Mouse (Mus musculus): ENCODE data around the gene Mon2.
"Not testable (repeated sequence)": the region's sequence is repeated elsewhere in the genome, so short reads cannot be mapped to it uniquely, and the experiment has no call there.

Gene Mon2

GRCm38 (mm10) chr10:122990606-122991005 is 85.7 kb downstream of the Mon2 start:
- no peak for DNase-seq

DNA sequence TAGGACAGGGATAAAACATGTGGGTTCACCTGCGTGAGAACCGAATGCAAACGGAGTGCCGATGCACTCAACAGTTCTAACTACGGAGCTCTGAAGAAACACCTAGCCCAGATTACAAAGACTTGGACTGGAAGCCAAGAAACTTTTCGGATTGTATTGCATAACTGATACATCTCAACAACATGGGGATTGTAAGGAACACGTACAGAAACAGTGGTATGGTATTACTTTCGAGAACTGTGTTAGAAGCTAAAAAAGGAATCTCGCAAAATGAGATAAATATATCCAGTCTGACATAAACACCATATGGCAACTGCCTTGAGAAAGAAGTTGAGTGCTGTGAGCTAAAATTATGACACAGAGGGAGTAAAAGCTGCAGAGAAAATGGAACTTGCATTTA is 86.4 kb downstream of the Mon2 start:
- DNase-seq = no peak

- no peak for DNase-seq
Measured at GRCm38 (mm10) chr10:122988372-122988771, 87.9 kb downstream of the Mon2 start.

- peak; percentile 63 to 66 for DNase-seq
Measured at GRCm38 (mm10) chr10:122987671-122988128, 88.6 kb downstream of the Mon2 start.

DNA sequence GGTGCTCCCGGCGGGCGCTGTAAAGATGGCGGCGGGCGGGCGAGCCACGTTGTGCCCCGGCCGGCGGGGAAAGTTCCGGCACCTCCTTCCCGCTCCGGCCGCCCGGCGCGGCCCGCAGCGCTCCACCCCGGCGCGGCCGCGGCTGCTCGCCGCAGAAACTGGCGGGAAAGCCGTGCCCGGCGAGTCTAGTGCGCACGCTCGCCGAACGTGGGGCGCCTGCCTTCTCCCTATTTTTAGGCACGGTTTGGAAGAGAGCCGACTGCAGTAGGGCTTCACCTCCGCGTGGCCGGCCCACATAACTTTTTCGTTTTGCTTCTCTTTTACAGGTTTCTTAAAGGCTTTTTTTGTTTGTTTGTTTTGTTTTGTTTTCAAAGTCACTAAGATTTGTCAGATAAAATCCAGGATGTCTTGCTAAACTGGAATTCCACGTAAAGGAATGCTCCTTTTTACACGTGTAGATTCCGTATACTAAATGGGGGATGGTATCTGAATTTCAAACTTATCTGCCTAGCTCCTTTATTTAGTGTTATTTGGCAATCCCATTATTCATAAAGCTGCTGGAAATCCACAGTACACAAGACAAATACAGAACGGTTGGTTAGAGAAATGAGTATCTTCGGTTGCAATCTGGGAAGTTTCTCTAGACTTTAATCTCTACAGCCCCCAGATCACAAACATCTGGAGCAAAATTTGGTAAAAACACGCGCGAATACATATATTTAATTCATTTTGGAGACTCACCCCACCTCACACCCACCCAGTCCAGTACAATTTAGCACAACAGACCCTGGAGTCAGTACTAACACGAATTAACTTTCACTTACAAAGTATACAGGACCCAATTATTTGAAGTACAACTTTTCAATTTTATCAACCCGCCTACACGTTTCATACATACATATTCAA is 89.7 kb downstream of the Mon2 start:
- DNase-seq = peak; percentile 84 to 86

DNA sequence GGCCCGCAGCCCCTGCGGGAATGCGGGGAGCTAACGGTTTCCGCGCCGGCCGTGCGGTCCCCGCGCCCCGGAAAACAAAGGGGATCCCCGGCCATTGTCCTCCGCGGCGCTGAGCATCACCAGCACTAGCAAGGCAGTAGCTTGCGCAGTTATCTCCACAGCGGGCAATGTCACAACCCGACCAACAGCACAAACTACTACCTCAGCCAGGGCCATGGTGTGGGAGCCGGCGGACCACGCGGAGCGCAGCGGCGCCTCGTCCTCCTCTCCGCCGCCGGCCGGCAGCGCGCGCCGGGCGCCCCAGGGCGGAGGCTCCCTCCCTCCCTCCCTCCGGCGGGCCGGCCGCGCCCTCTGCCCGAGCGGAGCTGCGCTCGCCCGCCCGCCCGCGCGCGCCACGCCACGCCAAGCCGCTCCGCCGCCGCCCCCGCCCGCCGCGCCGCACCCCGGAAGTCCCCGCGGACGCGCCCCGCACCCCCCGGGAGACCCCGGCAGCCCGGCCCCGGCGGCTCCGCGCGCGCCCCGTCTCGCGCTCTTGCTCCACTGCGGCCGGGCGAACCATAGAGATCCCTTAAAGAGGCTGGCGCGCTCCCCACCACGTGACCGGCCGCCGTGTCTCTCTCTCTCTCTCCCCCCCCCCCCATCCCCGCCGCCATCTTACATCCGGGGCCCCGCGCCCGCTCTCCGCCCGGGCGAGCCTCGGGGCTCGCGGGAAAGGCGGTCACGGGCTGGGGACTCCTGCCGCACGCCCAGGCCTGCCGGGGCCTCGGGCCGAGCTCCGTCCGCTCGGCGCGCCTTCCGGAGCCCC is 90.6 kb downstream of the Mon2 start:
- DNase-seq = peak; percentile 93 to 95

GRCm38 (mm10) chr10:122985252-122985514 is 91.1 kb downstream of the Mon2 start:
- peak in 1 of 2 experiments; percentile 76 for DNase-seq

DNA sequence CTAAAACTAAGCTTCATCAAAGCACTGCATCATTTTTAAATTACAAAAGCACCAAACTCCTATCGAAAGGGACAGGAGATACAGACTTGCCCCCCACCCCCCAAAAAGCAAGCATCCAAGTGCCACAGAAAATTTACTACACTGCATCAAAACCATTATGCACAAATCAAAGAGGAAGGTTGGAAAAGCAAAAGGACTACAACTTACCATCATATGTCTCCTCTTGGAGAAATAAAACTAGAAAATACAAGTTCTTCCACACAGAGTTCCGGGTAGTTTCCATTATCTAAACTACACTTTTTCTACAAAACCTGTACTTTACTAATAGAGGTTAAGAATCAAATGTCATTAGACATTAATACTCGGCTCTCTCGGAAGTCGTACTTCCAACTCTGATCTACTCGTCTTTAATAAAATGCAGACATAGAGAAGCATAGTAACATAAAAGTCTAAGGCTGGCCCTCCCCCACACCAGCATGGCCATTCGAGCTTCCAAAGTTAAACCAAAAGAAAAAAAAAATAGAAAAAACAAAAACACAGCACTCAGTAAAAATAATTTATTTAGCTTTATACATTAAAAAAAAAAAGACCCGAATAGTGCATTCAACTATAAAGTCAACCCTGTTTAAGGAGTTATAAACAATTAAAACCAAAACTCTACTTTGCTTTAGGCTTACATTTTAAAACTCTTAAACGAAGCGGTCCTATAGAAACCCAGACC is 91.6 kb downstream of the Mon2 start:
- no peak for DNase-seq

- no peak for DNase-seq
Measured at GRCm38 (mm10) chr10:122983579-122984530, 92.5 kb downstream of the Mon2 start.

DNA sequence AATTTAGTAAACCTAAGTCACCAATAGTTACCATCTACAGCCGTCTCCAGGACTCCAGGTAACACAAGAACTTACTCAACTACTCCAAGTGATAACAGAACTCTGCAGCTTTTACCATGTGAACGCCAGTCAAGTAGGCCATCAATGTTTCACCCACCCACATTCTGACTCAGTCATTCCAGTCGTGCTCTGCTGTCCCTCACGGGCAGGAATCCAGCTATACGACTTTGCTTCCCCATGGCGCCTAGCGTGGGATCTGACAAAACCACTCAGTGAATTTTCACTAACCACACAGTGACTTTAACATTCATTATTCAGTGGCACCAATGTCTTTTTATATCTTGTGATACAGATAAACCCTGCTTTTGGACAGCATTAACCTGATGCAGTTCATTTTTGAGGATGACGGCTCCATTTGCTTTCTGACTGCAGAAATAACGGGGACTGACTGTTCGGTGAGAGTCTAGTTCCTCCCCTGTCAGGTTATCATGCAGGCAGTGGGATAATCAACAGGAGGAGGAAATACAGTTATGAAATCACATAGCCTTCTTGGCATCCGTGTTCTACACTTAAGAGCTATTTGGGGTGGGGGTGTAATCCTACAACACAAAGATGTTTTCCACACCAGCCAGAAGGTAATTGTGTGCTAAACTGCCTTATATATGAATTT is 93.3 kb downstream of the Mon2 start:
- DNase-seq = peak; percentile 44 to 53

- DNase-seq = no peak
Measured at GRCm38 (mm10) chr10:122980123-122980522, 96.2 kb downstream of the Mon2 start.

- no peak for DNase-seq
Measured at GRCm38 (mm10) chr10:122979356-122979755, 96.9 kb downstream of the Mon2 start.

GRCm38 (mm10) chr10:122976038-122976437 is 100.3 kb downstream of the Mon2 start:
- DNase-seq = no peak

GRCm38 (mm10) chr10:122973241-122973640 is 103.1 kb downstream of the Mon2 start:
- no peak for DNase-seq

- no peak for DNase-seq
Measured at GRCm38 (mm10) chr10:122970188-122970587, 106.1 kb downstream of the Mon2 start.

- no peak for DNase-seq
Measured at GRCm38 (mm10) chr10:122966421-122966820, 109.9 kb downstream of the Mon2 start.

DNA sequence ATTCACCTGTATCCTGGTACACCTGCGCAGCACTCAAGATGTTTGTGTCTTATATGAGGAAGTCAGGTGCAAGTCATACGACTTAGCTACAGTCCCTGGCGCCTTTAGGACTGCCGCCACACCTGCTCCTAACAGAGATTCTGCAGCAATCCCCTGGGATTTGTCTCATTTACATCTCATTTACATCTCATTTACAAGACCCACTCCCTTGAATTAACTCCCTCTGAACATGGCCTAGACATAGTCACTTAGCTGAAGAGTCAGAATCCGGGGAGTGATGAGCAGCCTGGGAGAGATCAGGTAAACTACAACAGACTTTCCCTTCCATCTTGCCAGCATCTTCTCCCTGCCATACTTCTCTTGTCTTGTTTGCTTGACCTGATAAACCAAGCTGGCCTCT is 110.7 kb downstream of the Mon2 start:
- not testable (repeated sequence) for DNase-seq

GRCm38 (mm10) chr10:122964241-122964636 is 112.1 kb downstream of the Mon2 start:
- DNase-seq = no peak

- peak; percentile 55 to 62 for DNase-seq
Measured at GRCm38 (mm10) chr10:122963463-122964240, 112.7 kb downstream of the Mon2 start.

DNA sequence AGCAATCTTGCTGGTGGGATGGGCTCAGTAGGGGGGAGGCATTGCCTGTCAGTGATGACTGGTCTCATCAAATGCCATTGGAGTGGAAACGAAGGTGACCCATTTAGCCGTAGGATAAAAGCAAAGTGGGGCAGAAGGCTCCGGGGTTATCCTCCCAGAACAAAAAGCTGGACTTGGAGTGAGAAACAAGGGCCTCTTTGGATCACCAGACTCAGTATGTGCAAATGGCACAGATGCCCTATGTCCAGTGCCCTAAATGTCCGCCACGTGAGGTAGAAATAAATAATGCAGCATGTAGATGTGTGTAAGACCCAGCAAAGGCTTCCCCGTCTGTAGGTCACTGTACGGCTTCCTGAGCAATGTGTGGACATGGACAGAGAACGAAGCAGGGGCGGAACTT is 113.7 kb downstream of the Mon2 start:
- no peak for DNase-seq

DNA sequence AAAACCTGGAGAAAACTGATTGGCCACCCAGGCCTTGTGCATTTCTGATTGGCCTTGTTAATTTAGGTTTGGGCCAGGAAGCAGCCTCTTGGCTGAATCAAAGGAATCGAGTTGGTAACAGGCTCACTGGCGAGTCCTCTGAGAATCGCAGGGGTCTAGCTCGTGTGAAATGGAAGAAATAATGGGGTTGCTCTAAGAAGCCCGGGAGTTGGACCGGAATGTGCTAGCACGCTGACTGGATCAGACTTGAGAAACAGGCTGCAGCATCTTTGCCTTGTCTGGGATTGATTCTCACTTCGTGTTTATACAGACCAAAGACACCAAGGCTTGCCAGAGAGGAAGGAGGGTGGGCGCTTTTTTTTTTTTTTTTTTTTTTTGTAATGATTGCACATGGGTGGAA is 114.8 kb downstream of the Mon2 start:
- peak in 1 of 2 experiments; percentile 29 for DNase-seq

Data from cerebellum, postnatal 10 days (tissue).